In genomic region chr11:94392672-94393109, GRCm38 (mm10) we compare ENCODE assay signal across 9 mouse cellular contexts. TPM values are rescaled to one million over a fixed set of nuclear protein-coding genes. Genes with fewer than 3 reads are reported as not detected.
A peak's percentile ranks its signal among the peaks of the same experiment; 100 is the strongest.
DNase-seq lines count a peak whose midpoint lies in the region; ATAC-seq lines count a peak whose summit lies in the region.
"Had no signal": no experiment of that assay in that cellular context is flagged by ENCODE, and none has a peak within 500 bp of the region (broad histone marks: within the 10 kb centered on the region; RNA-seq: fewer than 3 reads in every experiment).

Gene Abcc3, minus strand, starts transcription at chr11:94392997.

- 18% methylated on average over 20 of the region's 20 CpGs for WGBS in forebrain, embryonic 13.5 days
- 13% methylated on average over 20 of the region's 20 CpGs for WGBS in hindbrain, embryonic 12.5 days
- WGBS in limb, embryonic 13.5 days = 9% methylated on average over 20 of the region's 20 CpGs
- WGBS in midbrain, embryonic 13.5 days = 11% methylated on average over 20 of the region's 20 CpGs

- 0 out of 2 replicates have a peak, but pooled peaks cover 4% of the 10 kb centered on the region for H3K4me1 ChIP-seq in forebrain, embryonic 13.5 days
- H3K4me1 ChIP-seq in hindbrain, embryonic 12.5 days = 0 out of 2 replicates have a peak, but pooled peaks cover 8% of the 10 kb centered on the region
- H3K4me1 ChIP-seq in limb, embryonic 13.5 days = peaks cover 9% of the 10 kb centered on the region
- no peaks in the 10 kb centered on the region for H3K4me1 ChIP-seq in midbrain, embryonic 13.5 days (replicated peaks)

- H3K36me3 ChIP-seq in forebrain, embryonic 13.5 days (ENCODE audit: poor library complexity, severe bottlenecking) = no peaks in the 10 kb centered on the region
- H3K36me3 ChIP-seq in hindbrain, embryonic 12.5 days = no peaks in the 10 kb centered on the region
- H3K36me3 ChIP-seq in limb, embryonic 13.5 days = no peaks in the 10 kb centered on the region
- H3K36me3 ChIP-seq in midbrain, embryonic 13.5 days = no peaks in the 10 kb centered on the region
- H3K36me3 ChIP-seq: G1E had no signal

- no peak for ATAC-seq in forebrain, embryonic 13.5 days
- ATAC-seq in hindbrain, embryonic 12.5 days (ENCODE audit: low FRiP score) = no peak
- ATAC-seq in limb, embryonic 13.5 days (ENCODE audit: low FRiP score, low read depth) = no peak
- no peak for ATAC-seq in midbrain, embryonic 13.5 days

- peaks cover 23% of the 10 kb centered on the region for H3K27me3 ChIP-seq in forebrain, embryonic 13.5 days
- peaks cover 30% of the 10 kb centered on the region for H3K27me3 ChIP-seq in hindbrain, embryonic 12.5 days
- H3K27me3 ChIP-seq in limb, embryonic 13.5 days = peaks cover 20% of the 10 kb centered on the region
- H3K27me3 ChIP-seq in midbrain, embryonic 13.5 days = peaks cover 10% of the 10 kb centered on the region

- no peak within 1 kb of the TSS for H3K27ac ChIP-seq in forebrain, embryonic 13.5 days
- no peak within 1 kb of the TSS for H3K27ac ChIP-seq in hindbrain, embryonic 12.5 days
- no peak within 1 kb of the TSS for H3K27ac ChIP-seq in limb, embryonic 13.5 days
- H3K27ac ChIP-seq in midbrain, embryonic 13.5 days = no peak within 1 kb of the TSS

- H3K9me3 ChIP-seq in forebrain, embryonic 13.5 days (replicated peaks) = no peaks in the 10 kb centered on the region
- no peaks in the 10 kb centered on the region for H3K9me3 ChIP-seq in hindbrain, embryonic 12.5 days (replicated peaks)
- H3K9me3 ChIP-seq in limb, embryonic 13.5 days = no peaks in the 10 kb centered on the region
- no peaks in the 10 kb centered on the region for H3K9me3 ChIP-seq in midbrain, embryonic 13.5 days
- H3K9me3 ChIP-seq: G1E had no signal

- no peak within 1 kb of the TSS for H3K4me3 ChIP-seq in forebrain, embryonic 13.5 days
- H3K4me3 ChIP-seq in hindbrain, embryonic 12.5 days = peak within 1 kb of the TSS; percentile 14
- peak within 1 kb of the TSS; percentile 30 for H3K4me3 ChIP-seq in limb, embryonic 13.5 days
- H3K4me3 ChIP-seq in midbrain, embryonic 13.5 days (replicated peaks) = no peak within 1 kb of the TSS

- DNase-seq in ovary, adult 18-20 months (ENCODE audit: low spot score) = peak; percentile 38
- DNase-seq in ovary, postnatal 14 days (ENCODE audit: low spot score) = no peak
- peak; percentile 67 for DNase-seq in urinary bladder, adult 2 months (ENCODE audit: low spot score)
- DNase-seq in cerebellum, postnatal 36 days = no peak

- H3K4me2 ChIP-seq in forebrain, embryonic 13.5 days = peak within 1 kb of the TSS; percentile 30
- H3K4me2 ChIP-seq in hindbrain, embryonic 12.5 days (replicated peaks) = peak within 1 kb of the TSS; percentile 42
- H3K4me2 ChIP-seq in limb, embryonic 13.5 days (replicated peaks) = peak within 1 kb of the TSS; percentile 61
- H3K4me2 ChIP-seq in midbrain, embryonic 13.5 days (replicated peaks) = peak within 1 kb of the TSS; percentile 33

- no peak within 1 kb of the TSS for H3K9ac ChIP-seq in forebrain, embryonic 13.5 days
- no peak within 1 kb of the TSS for H3K9ac ChIP-seq in hindbrain, embryonic 12.5 days
- H3K9ac ChIP-seq in limb, embryonic 13.5 days = peak within 1 kb of the TSS; percentile 43; the same call in 1 of the 2 replicates
- H3K9ac ChIP-seq in midbrain, embryonic 13.5 days (replicated peaks) = 0 out of 2 replicates have a peak within 1 kb of the TSS, but pooled peaks have one; percentile 29

RNA-seq across cellular contexts. Expression of gene Abcc3, which starts in this region (rescaled TPM):
- polyA plus RNA-seq in forebrain, embryonic 13.5 days (2015; fragmentation: Nextera tagmentation; extraction: Ambion mirVana) = 0.31 and 0.54 TPM in 2 replicates
- 0.81 and 1.2 TPM in 2 replicates for polyA plus RNA-seq in hindbrain, embryonic 12.5 days (2016; fragmentation: Nextera tagmentation; extraction: Ambion mirVana)
- 0.59 and 1.1 TPM in 2 replicates for polyA plus RNA-seq in limb, embryonic 13.5 days (2015; fragmentation: Nextera tagmentation; extraction: Ambion mirVana)
- polyA plus RNA-seq in midbrain, embryonic 13.5 days (2015; fragmentation: Nextera tagmentation; extraction: Ambion mirVana) = 0.46 and 0.90 TPM in 2 replicates
- polyA plus RNA-seq in urinary bladder, adult 2 months (2012; rRNA removed) = 84.7 and 95.3 TPM in 2 replicates
- polyA plus RNA-seq: G1E had no signal

Comparison
In these comparisons a context has a peak if more than half of its experiments do, and no peak if none do; other contexts are left out.
1. RNA of gene Abcc3 (polyA plus RNA-seq): 84.7 to 95.3 TPM in urinary bladder, adult 2 months; 0.59 to 1.1 TPM in limb, embryonic 13.5 days, 0.46 to 0.90 TPM in midbrain, embryonic 13.5 days, 0.81 to 1.2 TPM in hindbrain, embryonic 12.5 days and 0.31 to 0.54 TPM in forebrain, embryonic 13.5 days; every median in the first group is over 10 times any median in the second.
2. DNase-seq: peak in ovary, adult 18-20 months (single experiment) and urinary bladder, adult 2 months (single experiment); none in ovary, postnatal 14 days (single experiment) and cerebellum, postnatal 36 days (0 of 2).
3. H3K4me3 ChIP-seq: peak in hindbrain, embryonic 12.5 days (single experiment) and limb, embryonic 13.5 days (single experiment); none in forebrain, embryonic 13.5 days (single experiment) and midbrain, embryonic 13.5 days (single experiment).
4. H3K9ac ChIP-seq: peak in limb, embryonic 13.5 days (single experiment) and midbrain, embryonic 13.5 days (single experiment); none in forebrain, embryonic 13.5 days (single experiment) and hindbrain, embryonic 12.5 days (single experiment).
5. Peak in every context shown above with its lines, with median percentiles within 50 percentile points of each other: H3K4me2 ChIP-seq.